Comparison of ENCODE assay signal across 8 mouse cellular contexts in the genomic region with DNA sequence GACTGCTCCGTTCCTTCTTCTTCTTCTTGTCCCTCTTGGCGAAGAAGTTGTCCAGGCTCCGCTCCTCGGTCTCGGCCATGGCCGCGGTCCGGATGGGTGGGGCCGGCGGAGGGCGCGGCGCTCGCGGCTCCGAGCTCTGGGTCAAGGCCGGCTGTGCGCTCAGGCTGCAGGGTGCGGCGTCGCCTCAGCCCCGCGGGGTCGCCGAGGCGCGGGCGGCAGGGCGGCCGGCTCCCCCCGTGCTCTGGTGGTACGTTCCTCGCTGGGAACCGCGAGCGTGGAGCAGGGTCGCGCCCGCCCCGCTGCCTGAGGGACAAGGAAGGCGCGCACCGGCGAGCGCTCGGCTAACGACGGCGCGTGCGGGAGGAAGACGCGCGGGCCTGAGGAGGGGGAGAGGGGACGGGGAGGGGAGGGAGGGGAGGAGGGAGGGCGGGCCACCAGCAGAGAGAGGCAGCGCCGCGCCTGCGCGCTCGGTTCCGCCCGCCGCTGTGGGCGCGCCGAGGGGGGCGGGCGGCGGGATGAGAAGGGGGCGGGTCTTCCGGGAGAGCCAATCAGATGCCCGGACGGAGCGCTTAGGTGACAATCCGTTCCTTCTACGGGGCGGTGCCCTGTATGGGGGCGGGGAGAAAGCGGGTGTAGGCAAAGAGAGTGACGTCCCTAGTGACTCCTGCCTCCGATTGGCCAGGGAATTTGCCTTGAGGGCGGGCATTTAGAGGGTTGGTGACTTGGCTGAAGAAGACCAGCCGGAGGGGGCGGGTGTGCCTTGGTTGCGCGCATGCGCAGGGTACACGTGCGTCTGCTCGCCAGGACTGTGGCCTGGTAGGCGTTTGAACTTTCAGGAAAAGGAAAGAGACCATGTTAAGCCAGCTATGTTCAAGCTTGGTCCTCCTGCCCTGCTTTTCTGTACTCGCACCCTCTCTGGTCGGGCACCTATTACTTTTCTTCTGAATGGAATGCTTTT. TPM values are rescaled to one million over a fixed set of nuclear protein-coding genes. Genes with fewer than 3 reads are reported as not detected.
DNase-seq lines count a peak whose midpoint lies in the region; ATAC-seq lines count a peak whose summit lies in the region.

A gene (minus strand): TSS at position 551 of the 958 bp plus-strand sequence.

- intact Hi-C loops in gastrocnemius, postnatal 14 days (cut with DNase I; ENCODE audit: low total_unique reads), result no loop called here
- intact Hi-C loops in left cerebral cortex, postnatal 10 days (cut with DNase I), result loop anchor here (10.0 kb wide), 1 partner anchor 389 kb away; no protein-coding TSS in a partner anchor

- peak; percentile 95 for ATAC-seq in inflammation-experienced regulatory T-cells, adult 6 months
- peak; percentile 97 for ATAC-seq in megakaryocyte-erythroid progenitor cell, adult 5-6 weeks (replicated peaks; ENCODE audit: low FRiP score, low TSS enrichment, poor library complexity, severe bottlenecking)

- peak; percentile 100 for DNase-seq in adrenal gland, adult (ENCODE audit: inconsistent age in 2 of 2, low spot score in 1 of 2)
- peak; percentile 100 for DNase-seq in embryo, embryonic 10.5 days (ENCODE audit: low spot score)
- DNase-seq in gastrocnemius, postnatal 14 days, result peak; percentile 99
- peak; percentile 100 for DNase-seq in left cerebral cortex, postnatal 10 days (ENCODE audit: extremely low spot score in 1 of 2, low spot score in 2 of 2)
- peak; percentile 99 for DNase-seq in right cerebral cortex, postnatal 25 days
- peak; percentile 99 for DNase-seq in urinary bladder, postnatal 4 days (ENCODE audit: low spot score in 2 of 2)

RNA-seq across cellular contexts. Expression of the gene that starts here (rescaled TPM):
- total RNA-seq in gastrocnemius, postnatal 14 days (2021), result 100 to 1,000 TPM; 105 to 121 TPM
- 100 to 1,000 TPM in 1 of 3 experiments, 10 to 100 TPM in 2; 70.3 to 256 (median 81.7) TPM for polyA plus RNA-seq in inflammation-experienced regulatory T-cells, adult 6 months (2017; shearing (Covaris generic))
- total RNA-seq in left cerebral cortex, postnatal 10 days (2021), result 100 to 1,000 TPM; 101 to 107 TPM
- total RNA-seq in megakaryocyte-erythroid progenitor cell, adult 5-6 weeks (2014; fragmentation: Nextera tagmentation), result 143 and 145 TPM in 2 replicates
- 243 and 255 TPM in 2 replicates for total RNA-seq in megakaryocyte-erythroid progenitor cell, adult 5-6 weeks (2017)

Comparison
In these comparisons a context has a peak if more than half of its experiments do, and no peak if none do; other contexts are left out.
1. Peak in every context shown above with its lines: DNase-seq and ATAC-seq.